Mouse (Mus musculus) macrophage (primary cell): ENCODE measurements around the gene Atg16l1. TPM values are rescaled to one million over a fixed set of nuclear protein-coding genes. Genes with fewer than 3 reads are reported as not detected.

Experiments used
- H3K27ac ChIP-seq: fragments of 350-480 bp; formaldehyde crosslinking; 2 replicates; pipeline ENCODE4 v1.9.0; 2021
- H3K36me3 ChIP-seq: fragments of 350-480 bp; formaldehyde crosslinking; 2 replicates; pipeline ENCODE4 v1.9.0; 2021; ENCODE audit errors: inconsistent target
- H3K4me3 ChIP-seq: fragments of 350-480 bp; formaldehyde crosslinking; 2 replicates; pipeline ENCODE4 v1.9.0; 2021; ENCODE audit errors: inconsistent target
- H3K79me2 ChIP-seq: fragments of 350-480 bp; formaldehyde crosslinking; 2 replicates; pipeline ENCODE4 v1.9.0; 2021; ENCODE audit errors: inconsistent target
- WGBS: methylation state at CpG from one replicate; pipeline ENCODE4 v1.1.7; 2026; ENCODE audit warnings: inconsistent platforms; ENCODE audit not compliant: missing documents; 5-methylcytosine and 5-hydroxymethylcytosine counted together
- polyA plus RNA-seq: library from polyadenylated mRNA; stranded (reverse); fragments of 250-400 nt; gene quantifications from 3 replicates; pipeline ENCODE4 v1.2.4, GENCODE M21; 2018; ENCODE audit warnings: inconsistent platforms

Gene Atg16l1
- polyA plus RNA-seq, 1 experiment from 2014 or later: 11.7 TPM

DNA sequence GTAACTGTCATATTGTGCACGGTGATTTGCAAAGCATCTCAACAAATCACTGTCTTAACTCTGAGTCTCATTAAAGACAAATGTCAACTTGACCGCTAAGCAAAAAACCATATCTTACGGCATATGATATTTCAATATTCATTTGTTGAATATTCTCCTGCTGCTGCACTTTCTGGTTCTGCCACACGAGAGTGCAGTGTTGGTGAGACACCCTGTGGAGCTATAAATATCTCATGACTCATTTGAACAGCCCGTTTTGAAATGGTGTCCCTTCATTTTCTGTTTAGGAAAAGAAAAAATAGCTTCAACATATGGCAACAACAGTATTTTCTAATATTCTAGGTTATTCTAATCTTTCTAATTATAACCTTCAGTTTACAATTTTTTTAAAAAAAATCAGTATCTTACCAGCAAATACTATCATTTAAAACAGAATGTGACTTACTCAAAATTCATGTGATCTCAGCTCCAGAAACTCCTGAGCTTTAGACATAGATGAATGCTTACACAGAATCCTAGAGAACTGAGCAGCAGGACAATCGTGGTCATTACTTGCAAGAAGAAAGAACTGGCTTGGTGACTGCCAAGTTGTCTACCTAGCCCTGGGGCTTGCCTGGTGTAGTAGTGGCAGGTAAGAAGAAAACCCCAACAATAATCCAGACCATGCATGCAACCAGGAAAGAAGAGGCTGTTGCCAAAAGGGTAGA, 14.9 kb upstream of the Atg16l1 start:
- H3K27ac ChIP-seq: peak overlapping the region; percentile 42
- no peak overlapping the region for H3K4me3 ChIP-seq
- H3K36me3 ChIP-seq: no peaks in the 10 kb centered on the region
- no peaks in the 10 kb centered on the region for H3K79me2 ChIP-seq
- 50% methylated on average over 6 of the region's 6 CpGs for WGBS

DNA sequence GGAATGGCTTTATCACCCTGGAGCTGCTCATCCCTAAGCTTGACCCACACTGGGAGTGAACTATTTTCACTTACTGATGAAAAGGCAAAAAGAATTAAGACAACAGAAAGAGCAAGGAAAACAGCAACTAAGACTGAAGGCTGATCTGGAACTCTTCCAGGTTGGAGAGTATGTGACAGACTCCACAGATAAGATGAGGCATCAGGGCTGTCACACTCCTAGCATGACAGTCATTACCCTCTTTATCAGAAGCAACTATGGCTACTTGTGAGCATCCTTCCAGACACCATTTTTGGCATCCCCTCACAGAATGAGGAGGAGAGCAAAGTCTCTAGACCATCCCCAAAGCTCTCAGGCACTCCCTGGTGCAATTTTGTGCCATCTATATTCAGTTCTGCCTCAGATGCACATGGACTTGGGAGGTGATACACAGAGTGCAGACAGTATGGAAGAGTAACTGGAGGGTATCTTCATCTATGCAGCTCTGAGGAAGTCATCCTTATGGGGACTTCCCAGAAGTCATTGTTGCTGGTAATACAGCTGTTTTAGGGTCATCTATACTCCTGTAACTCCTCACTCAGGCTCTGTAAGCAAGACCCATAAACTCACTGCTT, 6.2 kb upstream of the Atg16l1 start:
- Histone ChIP-seq H3K79me2 (no peaks in the 10 kb centered on the region), H3K27ac (no peak overlapping the region), H3K36me3 (no peaks in the 10 kb centered on the region), H3K4me3 (no peak overlapping the region)

DNA sequence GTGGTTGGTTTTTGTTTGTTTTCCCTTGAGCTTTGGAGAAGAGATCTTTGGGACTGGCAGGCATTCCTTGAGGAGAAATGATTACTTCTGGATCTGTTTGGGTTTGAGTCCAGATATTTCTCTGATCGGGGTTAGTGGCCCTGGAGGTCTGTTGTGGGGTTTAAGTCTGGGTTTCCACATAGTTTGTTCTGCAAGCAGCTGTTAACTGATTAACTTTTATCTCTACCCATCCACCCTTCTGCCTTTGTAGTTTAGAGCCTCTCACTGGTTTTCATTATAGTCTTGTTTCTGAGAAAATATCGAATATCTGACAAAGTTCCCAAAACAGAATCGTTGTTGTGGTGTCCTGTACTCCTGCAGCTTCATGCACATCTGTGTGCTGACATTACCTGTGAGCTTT, 8.2 kb downstream of the Atg16l1 start:
- Histone ChIP-seq H3K36me3 (peaks cover 77% of the 10 kb centered on the region), H3K4me3 (no peak overlapping the region), H3K27ac (no peak overlapping the region), H3K79me2 (peaks cover 42% of the 10 kb centered on the region)
- 89% methylated on average over 3 of the region's 3 CpGs for WGBS

DNA sequence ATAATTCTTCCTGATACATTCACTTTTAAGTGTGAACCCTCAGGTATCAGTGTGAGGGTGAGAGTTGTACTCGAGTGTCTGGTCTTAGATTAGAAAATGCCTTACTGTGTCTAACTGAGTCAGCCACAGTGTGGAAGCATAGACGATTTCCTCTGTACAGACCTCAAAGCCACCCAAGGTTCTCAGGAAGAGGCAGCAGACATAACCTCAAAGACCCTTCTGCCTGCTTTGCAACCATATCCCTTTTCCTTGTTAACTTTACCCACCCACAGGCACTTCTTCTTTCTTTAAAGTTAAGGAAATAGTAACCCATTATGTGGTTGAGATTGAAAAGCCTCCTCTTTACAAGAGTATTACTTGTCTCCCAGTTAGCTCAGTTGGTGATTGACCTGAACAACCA, 10.1 kb downstream of the Atg16l1 start:
- H3K36me3 ChIP-seq: peaks cover 82% of the 10 kb centered on the region
- H3K27ac ChIP-seq: no peak overlapping the region
- peaks cover 23% of the 10 kb centered on the region; the same call in 1 of the 2 replicates for H3K79me2 ChIP-seq
- no peak overlapping the region for H3K4me3 ChIP-seq
- WGBS: 13% methylated on average over 2 of the region's 2 CpGs

DNA sequence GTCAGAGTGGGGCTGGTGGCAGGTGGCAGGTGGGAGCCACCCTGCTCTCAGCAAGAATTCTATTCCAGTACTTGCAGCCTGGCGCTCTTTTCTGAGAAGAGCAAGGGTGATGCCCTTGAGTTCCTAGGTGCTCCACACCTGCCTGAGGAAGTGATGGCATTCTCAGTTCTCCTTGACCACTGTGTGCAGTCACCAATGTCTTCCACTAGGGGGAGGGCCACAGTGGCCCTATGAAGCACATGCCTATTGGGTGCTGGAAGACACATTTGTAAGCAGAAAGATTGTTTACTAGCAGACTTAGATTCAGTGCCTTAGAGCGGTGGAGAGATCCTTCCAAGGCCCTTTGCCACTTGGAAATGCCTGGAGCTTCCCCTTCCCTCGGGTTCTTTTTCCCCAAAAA, 10.6 kb downstream of the Atg16l1 start:
- H3K4me3 ChIP-seq: no peak overlapping the region
- no peak overlapping the region for H3K27ac ChIP-seq
- WGBS: 95% methylated on average over 3 of the region's 3 CpGs
- peaks cover 19% of the 10 kb centered on the region; the same call in 1 of the 2 replicates for H3K79me2 ChIP-seq
- peaks cover 82% of the 10 kb centered on the region for H3K36me3 ChIP-seq

DNA sequence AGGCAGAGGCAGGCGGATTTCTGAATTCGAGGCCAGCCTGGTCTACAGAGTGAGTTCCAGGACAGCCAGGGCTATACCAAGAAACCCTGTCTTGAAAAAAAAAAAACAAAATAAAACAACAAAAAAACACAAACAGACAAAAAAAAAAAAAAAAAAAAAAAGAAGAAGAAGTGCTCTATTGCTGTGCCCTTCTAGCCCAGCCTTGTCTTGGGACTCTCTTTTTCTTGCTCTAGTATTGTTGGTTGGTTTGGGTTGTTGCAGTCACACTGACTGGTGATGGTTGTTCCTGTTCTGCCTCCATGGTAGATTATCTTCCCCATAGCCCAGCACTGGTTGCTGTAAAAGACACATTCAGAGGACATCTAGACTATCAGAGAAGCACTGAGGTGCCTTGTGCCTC, 13.6 kb downstream of the Atg16l1 start:
- WGBS: 100% methylated on average over 1 of the region's 2 CpGs
- Histone ChIP-seq H3K27ac (no peak overlapping the region), H3K79me2 (peaks cover 2% of the 10 kb centered on the region; the same call in 1 of the 2 replicates), H3K4me3 (no peak overlapping the region), H3K36me3 (peaks cover 92% of the 10 kb centered on the region)

DNA sequence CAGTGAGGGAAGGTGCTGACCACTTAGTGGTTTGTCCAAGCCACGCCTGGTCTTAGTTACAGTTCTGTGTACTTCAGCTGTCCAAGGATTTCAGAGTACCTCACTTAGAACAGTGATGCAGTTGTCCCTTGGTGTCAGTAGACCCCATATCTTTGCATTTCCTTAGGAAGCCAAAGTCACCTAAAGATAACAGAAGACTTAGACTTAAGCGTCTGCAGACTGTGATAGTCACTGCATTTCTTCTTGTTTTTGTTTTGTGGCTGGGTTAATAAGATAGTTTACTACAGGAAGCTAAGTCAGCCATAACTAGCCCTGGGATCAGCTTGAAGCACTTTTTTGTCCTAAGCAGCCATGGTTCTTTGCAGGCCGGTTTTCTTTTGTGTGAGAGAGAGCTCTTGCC, 14.8 kb downstream of the Atg16l1 start:
- Histone ChIP-seq H3K27ac (no peak overlapping the region), H3K4me3 (no peak overlapping the region)
- WGBS: 97% methylated on average over 3 of the region's 3 CpGs

DNA sequence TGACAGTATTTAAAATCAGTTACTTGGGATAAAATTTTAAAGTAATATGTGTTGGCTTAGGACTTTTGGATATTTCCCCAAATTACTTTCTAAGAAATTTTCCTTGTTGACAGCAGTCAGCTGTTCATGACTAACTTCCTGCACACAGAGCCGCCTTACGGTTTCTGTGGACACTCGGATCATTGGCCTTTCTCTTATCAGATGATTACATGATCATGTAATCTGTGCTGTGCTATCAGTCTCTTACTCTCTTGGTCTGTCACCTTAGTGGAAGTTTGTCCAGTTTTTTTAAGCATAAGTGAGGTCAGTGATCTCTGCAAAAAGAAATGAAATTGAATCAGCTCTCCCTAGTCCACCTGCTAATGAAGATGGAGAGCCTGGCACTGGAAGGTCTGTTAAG, 16.1 kb downstream of the Atg16l1 start:
- H3K27ac ChIP-seq: no peak overlapping the region
- H3K79me2 ChIP-seq: no peaks in the 10 kb centered on the region; the same call in 1 of the 2 replicates
- no peak overlapping the region for H3K4me3 ChIP-seq
- H3K36me3 ChIP-seq: peaks cover 95% of the 10 kb centered on the region
- 90% methylated on average over 3 of the region's 3 CpGs for WGBS

More for the DNA sequence above, 14.8 kb downstream of the Atg16l1 start:
- Histone ChIP-seq H3K79me2 (no peaks in the 10 kb centered on the region; the same call in 1 of the 2 replicates), H3K36me3 (peaks cover 92% of the 10 kb centered on the region)

DNA sequence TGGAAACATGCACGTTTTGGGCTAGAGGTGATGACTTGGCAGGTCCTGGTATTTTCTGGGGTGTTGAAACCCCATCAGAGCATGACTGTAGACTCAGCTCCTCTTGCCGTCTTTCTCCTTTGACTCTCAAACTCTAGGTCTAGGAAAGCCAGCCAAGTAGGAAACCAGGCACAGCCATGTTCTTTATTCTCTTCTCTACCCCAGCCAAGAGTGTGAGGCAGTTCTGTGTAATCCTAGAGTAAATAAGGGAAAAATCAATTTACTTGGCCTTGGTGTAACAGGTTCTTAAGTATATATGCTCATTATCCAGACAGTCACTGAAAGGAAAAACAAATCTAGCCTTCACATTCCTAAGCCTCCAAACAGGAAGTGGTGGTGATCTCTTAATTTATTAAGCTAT, 17.7 kb downstream of the Atg16l1 start:
- 90% methylated on average over 2 of the region's 2 CpGs for WGBS
- Histone ChIP-seq H3K79me2 (no peaks in the 10 kb centered on the region; the same call in 1 of the 2 replicates), H3K36me3 (peaks cover 95% of the 10 kb centered on the region), H3K4me3 (no peak overlapping the region), H3K27ac (no peak overlapping the region)

DNA sequence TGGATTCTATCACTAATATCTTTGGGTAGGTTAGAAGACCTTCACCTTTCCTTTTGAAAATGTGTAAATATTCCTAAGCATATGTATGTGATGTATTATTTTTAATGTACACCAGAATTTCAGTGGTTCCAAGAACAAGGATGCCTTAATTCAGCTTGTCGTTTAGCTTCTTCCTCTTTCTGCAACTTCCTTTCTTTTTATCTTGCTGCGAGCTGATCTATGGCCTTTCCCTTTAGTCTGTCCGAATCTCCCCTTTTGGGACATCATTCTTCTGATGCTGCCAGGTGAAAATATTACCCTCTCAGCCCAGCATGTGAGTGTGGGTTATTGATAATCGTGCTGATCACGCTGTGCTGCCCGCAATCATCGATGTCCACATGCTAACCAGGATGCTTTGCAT, 19.2 kb downstream of the Atg16l1 start:
- 73% methylated on average over 7 of the region's 7 CpGs for WGBS
- Histone ChIP-seq H3K36me3 (peaks cover 95% of the 10 kb centered on the region), H3K4me3 (no peak overlapping the region), H3K79me2 (no peaks in the 10 kb centered on the region; the same call in 1 of the 2 replicates), H3K27ac (no peak overlapping the region)

DNA sequence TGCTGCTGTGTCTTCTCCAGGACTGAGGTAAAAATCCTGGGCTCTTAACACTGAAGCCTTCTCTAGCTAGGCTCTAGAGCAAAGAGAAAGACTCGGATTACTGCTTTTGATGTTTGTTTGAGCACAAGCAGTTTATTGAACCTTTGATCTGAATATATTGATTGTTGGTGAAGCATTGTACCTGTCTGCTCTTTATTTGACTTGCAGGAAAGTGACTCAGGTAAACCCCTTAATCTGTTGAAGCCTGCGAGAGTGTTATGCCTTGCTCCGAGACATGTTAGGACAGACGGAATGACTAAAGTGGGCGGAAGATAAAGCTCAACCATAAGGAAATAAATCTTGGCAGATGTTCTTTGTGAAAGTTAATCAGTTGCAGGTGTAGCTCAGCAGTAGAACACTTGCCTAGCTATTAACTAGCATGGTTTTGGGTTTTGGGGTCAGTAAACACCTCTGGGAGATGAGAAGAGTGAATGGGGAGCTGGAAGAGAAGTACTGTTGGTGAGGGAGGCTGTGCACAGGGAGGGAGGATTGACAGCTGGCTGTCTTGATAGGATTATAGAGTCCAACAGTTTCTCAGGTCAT, 23.6 kb downstream of the Atg16l1 start:
- Histone ChIP-seq H3K27ac (no peak overlapping the region), H3K4me3 (no peak overlapping the region), H3K79me2 (no peaks in the 10 kb centered on the region), H3K36me3 (peaks cover 91% of the 10 kb centered on the region)
- 90% methylated on average over 5 of the region's 5 CpGs for WGBS

DNA sequence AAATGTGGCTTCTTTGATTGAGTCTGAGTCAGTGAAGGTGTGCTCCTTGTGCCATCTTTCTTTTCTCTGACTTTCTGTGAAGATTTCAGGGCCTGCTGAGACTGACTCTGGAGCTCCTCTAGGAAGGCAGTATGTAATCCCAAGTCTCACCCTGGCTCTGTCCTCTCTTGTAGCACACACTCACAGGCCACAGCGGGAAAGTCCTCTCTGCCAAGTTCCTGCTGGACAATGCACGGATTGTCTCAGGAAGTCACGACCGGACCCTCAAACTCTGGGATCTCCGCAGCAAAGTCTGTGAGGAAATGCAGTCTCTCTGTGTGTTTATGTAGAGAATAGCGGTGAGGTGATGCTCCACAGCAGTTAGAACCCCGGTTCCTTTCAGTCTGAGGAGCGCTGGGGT, 30.0 kb downstream of the Atg16l1 start:
- Histone ChIP-seq H3K27ac (no peak overlapping the region), H3K4me3 (no peak overlapping the region), H3K36me3 (peaks cover 78% of the 10 kb centered on the region), H3K79me2 (no peaks in the 10 kb centered on the region; the same call in 1 of the 2 replicates)
- WGBS: 91% methylated on average over 7 of the region's 8 CpGs

DNA sequence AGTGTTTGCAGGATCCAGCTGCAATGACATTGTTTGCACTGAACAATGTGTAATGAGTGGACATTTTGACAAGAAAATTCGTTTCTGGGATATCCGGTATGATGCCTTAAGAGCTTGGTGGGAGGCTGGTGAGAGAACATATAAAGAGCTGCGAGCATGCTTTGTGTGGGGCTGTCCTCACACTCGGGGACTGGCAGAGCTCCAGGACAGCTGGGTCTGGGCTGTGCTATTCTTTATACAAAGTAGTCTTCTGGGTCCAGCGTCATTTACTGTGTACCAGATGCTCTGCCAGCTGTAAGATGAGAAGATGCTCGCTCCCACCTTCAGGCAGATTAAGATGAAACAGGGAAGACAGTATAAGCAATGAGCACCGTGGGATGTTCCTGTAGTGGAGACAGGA, 30.6 kb downstream of the Atg16l1 start:
- H3K79me2 ChIP-seq: no peaks in the 10 kb centered on the region; the same call in 1 of the 2 replicates
- H3K27ac ChIP-seq: no peak overlapping the region
- peaks cover 78% of the 10 kb centered on the region for H3K36me3 ChIP-seq
- no peak overlapping the region for H3K4me3 ChIP-seq
- 87% methylated on average over 7 of the region's 7 CpGs for WGBS

DNA sequence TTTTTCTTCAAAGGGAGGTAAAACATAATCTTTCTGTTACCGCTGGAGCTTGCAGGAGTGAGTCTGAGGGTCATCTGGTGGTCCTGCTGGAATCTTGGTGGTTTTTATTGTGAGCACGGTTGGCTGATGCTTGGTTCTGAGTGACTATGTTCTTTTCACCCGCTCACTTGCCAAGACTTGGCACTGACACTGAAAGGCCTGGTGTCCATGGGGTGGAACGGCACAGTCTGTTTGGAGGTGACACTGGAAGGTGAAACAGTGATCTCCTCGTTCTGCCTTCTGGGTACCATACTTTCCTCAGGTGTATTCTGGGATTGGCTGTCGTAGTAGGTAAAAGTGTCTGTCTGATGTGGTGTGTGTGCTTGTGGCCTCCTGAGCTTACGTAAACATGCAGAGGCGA, 34.0 kb downstream of the Atg16l1 start:
- WGBS: 96% methylated on average over 8 of the region's 8 CpGs
- no peak overlapping the region for H3K27ac ChIP-seq
- no peak overlapping the region for H3K4me3 ChIP-seq
- no peaks in the 10 kb centered on the region; the same call in 1 of the 2 replicates for H3K79me2 ChIP-seq
- peaks cover 61% of the 10 kb centered on the region for H3K36me3 ChIP-seq
